In the genomic region with DNA sequence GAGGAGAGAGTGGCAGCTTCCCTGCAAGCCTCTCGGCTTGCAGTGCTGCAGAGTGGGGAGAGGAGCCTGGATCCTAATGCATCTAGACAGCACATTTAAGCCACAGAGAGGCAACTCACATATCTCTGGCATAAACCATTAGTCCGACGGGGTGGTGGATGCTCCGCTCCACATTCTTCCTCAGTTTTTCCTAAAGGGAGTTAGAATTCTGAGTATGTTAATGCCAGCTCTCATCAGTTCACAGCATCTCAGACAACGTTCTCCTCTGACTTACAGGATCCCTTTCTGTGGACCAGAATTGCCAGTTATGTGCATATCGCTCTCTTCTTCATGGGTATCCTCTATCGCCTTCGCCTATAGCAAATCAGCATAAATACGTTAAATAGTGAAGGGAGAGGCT, we compare ENCODE assay signal across 13 mouse cellular contexts.
"Had no signal": no experiment of that assay in that cellular context is flagged by ENCODE, and none has a peak within 500 bp of the region (broad histone marks: within the 10 kb centered on the region; RNA-seq: fewer than 3 reads in every experiment).

No protein-coding gene starts in this region.

- H3K4me1 ChIP-seq: intestine, embryonic 15.5 days; kidney, embryonic 15.5 days; limb, embryonic 15.5 days; liver, embryonic 12.5 days; stomach, embryonic 15.5 days had no signal

- H3K9me3 ChIP-seq: intestine, embryonic 15.5 days; kidney, embryonic 15.5 days; limb, embryonic 15.5 days; liver, embryonic 12.5 days; midbrain, embryonic 12.5 days; stomach, embryonic 15.5 days had no signal

- ATAC-seq: intestine, embryonic 15.5 days; liver, embryonic 12.5 days had no signal

- DNase-seq: kidney, adult 18-20 months; kidney, postnatal 14 days; lung, embryonic 14.5 days; lung, postnatal 10 days; lung, postnatal 4 days; right cerebral cortex, postnatal 14 days; thymus, postnatal 4 days had no signal

- H3K27me3 ChIP-seq: intestine, embryonic 15.5 days; kidney, embryonic 15.5 days; limb, embryonic 15.5 days; liver, embryonic 12.5 days; midbrain, embryonic 12.5 days; stomach, embryonic 15.5 days had no signal

- H3K36me3 ChIP-seq: intestine, embryonic 15.5 days; kidney, embryonic 15.5 days; limb, embryonic 15.5 days; liver, embryonic 12.5 days; midbrain, embryonic 12.5 days; stomach, embryonic 15.5 days had no signal

- H3K4me2 ChIP-seq: intestine, embryonic 15.5 days; kidney, embryonic 15.5 days; limb, embryonic 15.5 days; liver, embryonic 12.5 days; lung, embryonic 14.5 days; midbrain, embryonic 12.5 days; stomach, embryonic 15.5 days had no signal

- H3K27ac ChIP-seq: intestine, embryonic 15.5 days; kidney, embryonic 15.5 days; limb, embryonic 15.5 days; liver, embryonic 12.5 days; midbrain, embryonic 12.5 days; stomach, embryonic 15.5 days had no signal

- H3K9ac ChIP-seq: intestine, embryonic 15.5 days; kidney, embryonic 15.5 days; limb, embryonic 15.5 days; liver, embryonic 12.5 days; lung, embryonic 14.5 days; midbrain, embryonic 12.5 days; stomach, embryonic 15.5 days had no signal

- H3K4me3 ChIP-seq: intestine, embryonic 15.5 days; kidney, embryonic 15.5 days; limb, embryonic 15.5 days; liver, embryonic 12.5 days; midbrain, embryonic 12.5 days; stomach, embryonic 15.5 days had no signal
